Mouse (Mus musculus): Measurements from ENCODE around the gene Prss35. TPM values are rescaled to one million over a fixed set of nuclear protein-coding genes. Genes with fewer than 3 reads are reported as not detected.

Prss35 gene
- 91.6 and 94.5 TPM in 2 replicates for polyA plus RNA-seq (2015; fragmentation: Nextera tagmentation; extraction: Ambion mirVana)

DNA sequence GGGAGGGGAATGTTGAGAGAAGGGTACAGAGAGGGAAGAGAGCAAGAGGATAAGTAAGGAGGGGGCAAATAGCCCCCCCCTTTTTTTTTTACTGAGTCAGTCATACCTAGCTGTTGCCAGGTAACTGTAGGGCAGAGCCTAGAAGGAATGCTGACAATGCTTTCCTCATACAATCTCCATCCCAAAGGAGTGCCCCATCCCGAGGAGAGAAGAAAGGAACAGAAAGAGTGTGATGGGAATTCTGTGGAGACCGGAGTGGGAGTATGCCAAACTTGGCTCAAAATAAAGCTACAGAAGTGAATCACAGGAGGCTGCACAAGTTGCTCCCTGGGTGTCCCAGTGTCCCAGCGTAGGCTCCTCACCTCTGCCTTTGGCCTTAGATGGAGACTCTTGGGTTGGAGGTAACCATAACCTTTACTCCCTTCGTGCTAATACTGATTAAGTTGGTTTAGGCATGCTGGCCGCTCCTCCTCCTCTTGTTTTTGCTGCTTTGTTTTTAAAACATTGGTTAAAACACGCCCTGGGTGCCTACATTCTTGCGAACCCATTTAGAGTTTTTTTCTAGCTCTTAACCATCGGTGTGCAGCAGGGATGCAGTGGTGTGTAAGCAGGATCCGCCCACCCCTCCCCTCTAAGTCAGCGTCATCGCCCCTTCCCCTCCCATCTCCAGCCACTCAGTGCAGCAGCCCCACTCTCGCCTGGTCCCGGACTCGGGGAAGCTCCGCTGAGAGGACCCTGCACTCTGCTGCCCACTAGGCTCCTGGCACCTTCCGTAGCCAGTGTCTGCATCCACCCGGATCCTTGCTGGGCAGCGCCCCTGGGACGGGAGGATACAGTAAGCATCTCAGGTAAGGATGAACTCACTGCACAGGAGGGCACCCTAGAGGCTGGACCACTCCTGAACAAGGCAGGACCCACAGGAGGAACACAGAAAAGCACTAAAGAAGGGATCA is at the start of gene Prss35:
TSS of gene Prss35 (plus strand) at position 691 of the 953 bp plus-strand sequence.
- no peaks in the 10 kb centered on the region for H3K36me3 ChIP-seq
- peak within 1 kb of the TSS; percentile 43 for H3K4me3 ChIP-seq
- peaks cover 25% of the 10 kb centered on the region for H3K4me1 ChIP-seq
- no peaks in the 10 kb centered on the region for H3K9me3 ChIP-seq
- H3K27ac ChIP-seq: peak within 1 kb of the TSS; percentile 61
- peak within 1 kb of the TSS; percentile 71 for H3K4me2 ChIP-seq
- H3K9ac ChIP-seq: peak within 1 kb of the TSS; percentile 21; the same call in 1 of the 2 replicates
- WGBS: 4% methylated on average over 19 of the region's 19 CpGs
- ATAC-seq (ENCODE audit: insufficient number of reproducible peaks, low FRiP score, low TSS enrichment, low read depth): peak; percentile 72; the same call in 1 of the 2 replicates
- no peaks in the 10 kb centered on the region for H3K27me3 ChIP-seq

- Histone ChIP-seq H3K4me3 (no peak overlapping the region), H3K9me3 (no peaks in the 10 kb centered on the region), H3K27me3 (no peaks in the 10 kb centered on the region), H3K27ac (no peak overlapping the region), H3K9ac (no peak overlapping the region), H3K4me1 (peaks cover 5% of the 10 kb centered on the region), H3K4me2 (no peak overlapping the region), H3K36me3 (no peaks in the 10 kb centered on the region)
- WGBS: 77% methylated on average over 6 of the region's 6 CpGs
- no peak for ATAC-seq (ENCODE audit: insufficient number of reproducible peaks, low FRiP score, low TSS enrichment, low read depth)
These were observed 49.5 kb upstream of the Prss35 start for GRCm38 (mm10) chr9:86693935-86694334.

- Histone ChIP-seq H3K36me3 (no peaks in the 10 kb centered on the region), H3K4me2 (peak overlapping the region; percentile 90; the same call in 1 of the 2 replicates), H3K4me3 (peak overlapping the region; percentile 76), H3K27ac (no peak overlapping the region), H3K9me3 (no peaks in the 10 kb centered on the region), H3K9ac (no peak overlapping the region), H3K4me1 (peaks cover 5% of the 10 kb centered on the region), H3K27me3 (no peaks in the 10 kb centered on the region)
- 92% methylated on average over 7 of the region's 7 CpGs for WGBS
- ATAC-seq (ENCODE audit: insufficient number of reproducible peaks, low FRiP score, low TSS enrichment, low read depth): no peak
These were observed 48.8 kb upstream of the Prss35 start for GRCm38 (mm10) chr9:86694644-86695043.

GRCm38 (mm10) chr9:86695199-86695817 is 48.1 kb upstream of the Prss35 start:
- 0 out of 2 replicates have a peak, but pooled peaks have one; percentile 10 for ATAC-seq (ENCODE audit: insufficient number of reproducible peaks, low FRiP score, low TSS enrichment, low read depth)
- H3K9me3 ChIP-seq: no peaks in the 10 kb centered on the region
- peak overlapping the region; percentile 86 for H3K27ac ChIP-seq
- H3K9ac ChIP-seq: peak overlapping the region; percentile 77
- H3K4me2 ChIP-seq: peak overlapping the region; percentile 90
- peaks cover 5% of the 10 kb centered on the region for H3K4me1 ChIP-seq
- WGBS: under 1% methylated on average over 28 of the region's 56 CpGs
- H3K4me3 ChIP-seq: peak overlapping the region; percentile 76
- H3K27me3 ChIP-seq: no peaks in the 10 kb centered on the region
- no peaks in the 10 kb centered on the region for H3K36me3 ChIP-seq

DNA sequence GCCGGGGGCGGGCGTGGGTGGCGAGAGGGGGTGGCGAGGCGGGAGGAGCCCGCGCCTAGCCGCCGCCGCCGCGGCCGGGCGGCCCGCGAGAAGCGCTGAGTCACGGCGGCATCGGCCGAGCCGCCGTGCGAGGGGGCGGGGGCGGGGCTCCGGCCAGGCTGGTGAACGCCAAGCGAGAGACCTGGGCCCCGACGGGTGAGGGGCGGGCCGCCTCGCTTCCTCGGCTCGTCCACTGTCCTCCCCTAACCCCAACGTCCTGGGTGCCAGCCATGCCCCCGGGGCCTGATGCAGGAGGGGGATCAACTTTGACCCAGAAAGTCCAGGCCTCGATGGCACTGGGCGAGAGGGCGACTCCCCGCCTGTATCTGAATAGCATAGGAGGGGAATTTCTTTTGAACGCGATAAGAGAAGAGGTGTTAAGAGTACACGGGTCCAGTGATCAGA is 47.6 kb upstream of the Prss35 start, which contains the start of gene Me1:
TSS of gene Me1 (minus strand) at position 136 of the 444 bp plus-strand sequence.
- ATAC-seq (ENCODE audit: insufficient number of reproducible peaks, low FRiP score, low TSS enrichment, low read depth): peak; percentile 65; the same call in 1 of the 2 replicates
- Histone ChIP-seq H3K4me2 (peak within 1 kb of the TSS; percentile 90), H3K4me1 (peaks cover 5% of the 10 kb centered on the region), H3K36me3 (no peaks in the 10 kb centered on the region), H3K4me3 (peak within 1 kb of the TSS; percentile 76), H3K9ac (peak within 1 kb of the TSS; percentile 77), H3K9me3 (no peaks in the 10 kb centered on the region), H3K27me3 (no peaks in the 10 kb centered on the region), H3K27ac (peak within 1 kb of the TSS; percentile 86)
- 4% methylated on average over 13 of the region's 46 CpGs for WGBS

GRCm38 (mm10) chr9:86701264-86701663 is 42.2 kb upstream of the Prss35 start:
- Histone ChIP-seq H3K9ac (no peak overlapping the region), H3K4me2 (no peak overlapping the region), H3K36me3 (no peaks in the 10 kb centered on the region), H3K4me1 (peaks cover 3% of the 10 kb centered on the region; the same call in 1 of the 2 replicates), H3K27ac (peak overlapping the region; percentile 47; the same call in 1 of the 2 replicates), H3K9me3 (no peaks in the 10 kb centered on the region), H3K4me3 (no peak overlapping the region), H3K27me3 (no peaks in the 10 kb centered on the region)
- ATAC-seq (ENCODE audit: insufficient number of reproducible peaks, low FRiP score, low TSS enrichment, low read depth): peak; percentile 79
- 25% methylated on average over 5 of the region's 5 CpGs for WGBS

GRCm38 (mm10) chr9:86701844-86702243 is 41.6 kb upstream of the Prss35 start:
- WGBS: 26% methylated on average over 2 of the region's 2 CpGs
- peak overlapping the region; percentile 67 for H3K27ac ChIP-seq

GRCm38 (mm10) chr9:86707431-86707830 is 36.0 kb upstream of the Prss35 start:
- Histone ChIP-seq H3K27ac (no peak overlapping the region), H3K9me3 (no peaks in the 10 kb centered on the region), H3K27me3 (no peaks in the 10 kb centered on the region), H3K4me3 (no peak overlapping the region), H3K4me2 (no peak overlapping the region), H3K4me1 (0 out of 2 replicates have a peak, but pooled peaks cover 3% of the 10 kb centered on the region), H3K9ac (no peak overlapping the region), H3K36me3 (no peaks in the 10 kb centered on the region)
- no peak for ATAC-seq (ENCODE audit: insufficient number of reproducible peaks, low FRiP score, low TSS enrichment, low read depth)
- WGBS: 67% methylated on average over 1 of the region's 1 CpGs

More at GRCm38 (mm10) chr9:86701844-86702243, 41.6 kb upstream of the Prss35 start:
- no peaks in the 10 kb centered on the region for H3K27me3 ChIP-seq
- no peak for ATAC-seq (ENCODE audit: insufficient number of reproducible peaks, low FRiP score, low TSS enrichment, low read depth)
- H3K4me3 ChIP-seq: no peak overlapping the region
- H3K4me2 ChIP-seq: no peak overlapping the region
- no peaks in the 10 kb centered on the region for H3K36me3 ChIP-seq
- no peaks in the 10 kb centered on the region for H3K9me3 ChIP-seq
- no peak overlapping the region for H3K9ac ChIP-seq
- peaks cover 3% of the 10 kb centered on the region; the same call in 1 of the 2 replicates for H3K4me1 ChIP-seq

DNA sequence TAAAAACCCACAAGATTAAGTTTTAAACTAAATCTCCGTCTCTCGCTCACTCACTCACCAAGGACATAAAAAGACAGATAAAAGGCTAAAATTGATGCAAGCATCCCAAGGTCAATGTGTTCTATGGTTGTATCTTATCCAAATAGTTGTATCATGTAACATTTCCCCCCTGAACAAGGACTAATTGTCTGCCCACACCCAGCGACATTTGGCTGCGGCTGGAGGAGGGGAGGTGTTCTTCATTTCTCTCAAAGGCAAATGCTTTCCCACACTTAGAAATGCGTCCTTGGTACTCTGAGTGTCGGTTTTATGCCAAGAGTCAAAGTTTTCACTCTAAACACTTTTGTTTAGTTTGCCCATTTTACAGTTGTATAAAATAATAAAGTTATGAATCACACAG is 34.5 kb upstream of the Prss35 start:
- WGBS: 60% methylated on average over 6 of the region's 6 CpGs

DNA sequence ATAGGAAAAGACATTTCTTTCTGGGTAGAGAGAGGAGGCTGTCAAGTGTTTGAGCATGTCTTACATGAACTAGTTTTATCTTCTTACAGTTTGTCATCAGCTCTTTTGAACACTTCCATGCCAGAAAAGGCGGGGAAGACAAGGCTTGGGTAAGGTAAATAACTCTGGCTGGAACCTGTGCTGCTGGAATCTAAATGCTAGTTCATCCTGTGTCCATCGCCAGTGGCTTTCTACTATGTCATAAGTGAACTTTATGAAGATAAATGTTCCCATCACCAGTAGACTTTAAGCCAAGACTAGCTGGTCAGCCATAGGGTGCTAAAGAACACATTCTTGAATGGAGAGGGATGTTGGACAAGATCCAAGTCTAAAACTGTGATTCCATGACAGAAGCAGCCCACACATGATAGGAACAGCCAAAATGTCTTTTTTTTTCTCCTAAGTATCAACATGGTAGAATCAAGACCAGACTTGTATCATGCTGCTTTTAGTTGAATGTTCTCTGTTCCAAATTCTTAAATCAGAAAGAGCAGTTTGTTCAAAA is 33.3 kb upstream of the Prss35 start:
- 74% methylated on average over 2 of the region's 2 CpGs for WGBS
- Histone ChIP-seq H3K4me3 (no peak overlapping the region), H3K27me3 (no peaks in the 10 kb centered on the region), H3K4me1 (0 out of 2 replicates have a peak, but pooled peaks cover 3% of the 10 kb centered on the region), H3K4me2 (no peak overlapping the region), H3K36me3 (no peaks in the 10 kb centered on the region), H3K9ac (no peak overlapping the region), H3K9me3 (no peaks in the 10 kb centered on the region), H3K27ac (no peak overlapping the region)
- ATAC-seq (ENCODE audit: insufficient number of reproducible peaks, low FRiP score, low TSS enrichment, low read depth): no peak

More for the DNA sequence above, 34.5 kb upstream of the Prss35 start:
- no peaks in the 10 kb centered on the region for H3K9me3 ChIP-seq
- 0 out of 2 replicates have a peak, but pooled peaks cover 3% of the 10 kb centered on the region for H3K4me1 ChIP-seq
- H3K27ac ChIP-seq: no peak overlapping the region
- no peaks in the 10 kb centered on the region for H3K36me3 ChIP-seq
- no peak for ATAC-seq (ENCODE audit: insufficient number of reproducible peaks, low FRiP score, low TSS enrichment, low read depth)
- no peak overlapping the region for H3K4me3 ChIP-seq
- H3K27me3 ChIP-seq: no peaks in the 10 kb centered on the region
- no peak overlapping the region for H3K4me2 ChIP-seq
- no peak overlapping the region for H3K9ac ChIP-seq

- Histone ChIP-seq H3K4me1 (0 out of 2 replicates have a peak, but pooled peaks cover 3% of the 10 kb centered on the region), H3K36me3 (no peaks in the 10 kb centered on the region), H3K27me3 (no peaks in the 10 kb centered on the region), H3K4me2 (no peak overlapping the region), H3K4me3 (no peak overlapping the region), H3K9ac (no peak overlapping the region), H3K9me3 (no peaks in the 10 kb centered on the region), H3K27ac (no peak overlapping the region)
- ATAC-seq (ENCODE audit: insufficient number of reproducible peaks, low FRiP score, low TSS enrichment, low read depth): no peak
- WGBS: 57% methylated on average over 2 of the region's 2 CpGs
These were observed 30.8 kb upstream of the Prss35 start for GRCm38 (mm10) chr9:86712648-86713047.

All from limb, embryonic 15.5 days (tissue).